Mouse (Mus musculus) hindbrain, embryonic 10.5 days (tissue): ENCODE data around the gene Sde2. TPM values are rescaled to one million over a fixed set of nuclear protein-coding genes. Genes with fewer than 3 reads are reported as not detected.
"Not testable (repeated sequence)": the region's sequence is repeated elsewhere in the genome, so short reads cannot be mapped to it uniquely, and the experiment has no call there.

Experiments used
- DNase-seq: peaks from one replicate; pipeline ENCODE4 v3.0.0-alpha.2; 2017; ENCODE audit warnings: low spot score
- H3K27ac ChIP-seq: fragments of 300-500 bp; sonication (generic); 2 replicates; pipeline ENCODE4 v1.5.1; 2016; ENCODE audit warnings: mild to moderate bottlenecking, moderate library complexity
- H3K27me3 ChIP-seq: fragments of 300-500 bp; sonication (generic); 2 replicates; pipeline ENCODE4 v1.6.1; 2016; ENCODE audit warnings: mild to moderate bottlenecking; ENCODE audit not compliant: poor library complexity, insufficient read depth, severe bottlenecking
- H3K36me3 ChIP-seq: fragments of 300-500 bp; sonication (generic); 2 replicates; pipeline ENCODE4 v1.6.1; 2016; ENCODE audit warnings: mild to moderate bottlenecking, moderate library complexity
- H3K4me1 ChIP-seq: fragments of 300-500 bp; sonication (generic); replicated peaks from 2 replicates; pipeline ENCODE4 v1.6.1; 2016; ENCODE audit warnings: mild to moderate bottlenecking
- H3K4me3 ChIP-seq: fragments of 300-500 bp; sonication (generic); 2 replicates; pipeline ENCODE4 v1.5.1; 2016; ENCODE audit warnings: mild to moderate bottlenecking, moderate library complexity
- H3K9me3 ChIP-seq: fragments of 300-500 bp; sonication (generic); 2 replicates; pipeline ENCODE4 v1.6.1; 2016; ENCODE audit warnings: mild to moderate bottlenecking, moderate library complexity
- WGBS: fragments of 180-500 bp; shearing (Covaris S2); methylation state at CpG from one replicate; pipeline ENCODE4 v1.1.7; 2016; 5-methylcytosine and 5-hydroxymethylcytosine counted together
- polyA plus RNA-seq: library from polyadenylated mRNA; unstranded; fragments of >200 nt; fragmentation: Nextera tagmentation; extraction: Ambion mirVana; gene quantifications from 2 replicates; pipeline ENCODE4 v1.2.1, GENCODE M21; 2016

Gene Sde2
- polyA plus RNA-seq, 1 experiment from 2014 or later: 33.8 TPM

GRCm38 (mm10) chr1:180875126-180875525 lies 24.2 kb downstream of the Sde2 start:
- H3K9me3 ChIP-seq: no peaks in the 10 kb centered on the region
- WGBS: 87% methylated on average over 9 of the region's 9 CpGs
- H3K27me3 ChIP-seq: no peaks in the 10 kb centered on the region
- no peak overlapping the region for H3K27ac ChIP-seq
- no peak overlapping the region for H3K4me3 ChIP-seq
- no peaks in the 10 kb centered on the region for H3K36me3 ChIP-seq
- no peak for DNase-seq
- H3K4me1 ChIP-seq: no peaks in the 10 kb centered on the region

DNA sequence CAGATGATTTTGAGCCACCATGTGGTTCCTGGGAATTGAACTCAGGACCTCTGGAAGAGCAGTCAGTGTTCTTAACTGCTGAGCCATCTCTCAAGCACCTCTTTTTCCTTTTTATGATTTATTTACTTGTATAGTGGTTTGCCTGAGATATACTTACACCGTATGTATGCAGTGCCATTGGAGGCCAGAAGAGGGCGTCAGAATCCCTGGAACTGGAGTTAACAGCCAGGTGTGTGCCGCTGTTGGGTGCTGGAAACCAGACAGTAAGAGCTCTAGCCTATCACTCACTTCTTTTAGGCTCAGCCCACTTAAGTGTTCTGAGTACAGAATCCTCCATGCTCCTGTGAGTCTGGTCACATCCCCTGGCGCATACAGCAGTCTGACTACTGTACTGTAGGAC lies 26.5 kb downstream of the Sde2 start:
- 74% methylated on average over 4 of the region's 4 CpGs for WGBS
- H3K27ac ChIP-seq: no peak overlapping the region
- H3K4me1 ChIP-seq: no peaks in the 10 kb centered on the region
- no peaks in the 10 kb centered on the region for H3K9me3 ChIP-seq
- H3K27me3 ChIP-seq: no peaks in the 10 kb centered on the region
- H3K36me3 ChIP-seq: no peaks in the 10 kb centered on the region
- no peak for DNase-seq
- no peak overlapping the region for H3K4me3 ChIP-seq

- Histone ChIP-seq H3K27me3 (no peaks in the 10 kb centered on the region), H3K9me3 (no peaks in the 10 kb centered on the region), H3K27ac (no peak overlapping the region), H3K4me1 (no peaks in the 10 kb centered on the region), H3K4me3 (no peak overlapping the region), H3K36me3 (no peaks in the 10 kb centered on the region)
- 82% methylated on average over 3 of the region's 3 CpGs for WGBS
- no peak for DNase-seq
These were observed 30.8 kb downstream of the Sde2 start for GRCm38 (mm10) chr1:180881768-180882167.

DNA sequence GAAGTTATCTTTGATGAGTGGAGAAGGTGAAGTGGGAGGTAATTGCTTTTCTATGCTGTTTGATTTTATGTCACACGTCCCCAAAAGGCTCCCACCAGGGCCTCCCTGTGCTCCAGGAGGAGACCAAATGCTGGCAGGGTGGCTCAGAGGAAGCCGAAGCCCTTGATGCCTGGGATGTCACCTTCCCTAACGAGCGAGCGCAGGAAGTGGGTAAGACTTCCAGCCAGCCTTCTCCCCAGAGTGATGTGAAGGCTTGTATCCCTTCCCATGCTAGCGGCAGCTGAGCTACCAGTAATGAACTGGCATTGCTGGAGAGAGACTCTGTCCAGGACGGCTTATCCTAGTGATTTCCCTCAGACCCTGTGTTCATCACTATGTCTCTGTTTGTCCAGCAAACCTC lies 32.8 kb downstream of the Sde2 start:
- H3K4me1 ChIP-seq: peaks cover 8% of the 10 kb centered on the region
- peaks cover 14% of the 10 kb centered on the region for H3K27me3 ChIP-seq
- H3K36me3 ChIP-seq: no peaks in the 10 kb centered on the region
- H3K27ac ChIP-seq: no peak overlapping the region
- no peak for DNase-seq
- no peak overlapping the region for H3K4me3 ChIP-seq
- whole genome bisulfite sequencing: 38% methylated on average over 7 of the region's 7 CpGs
- H3K9me3 ChIP-seq: no peaks in the 10 kb centered on the region

- WGBS: 83% methylated on average over 9 of the region's 9 CpGs
These were observed 33.6 kb downstream of the Sde2 start for GRCm38 (mm10) chr1:180884484-180884883.

DNA sequence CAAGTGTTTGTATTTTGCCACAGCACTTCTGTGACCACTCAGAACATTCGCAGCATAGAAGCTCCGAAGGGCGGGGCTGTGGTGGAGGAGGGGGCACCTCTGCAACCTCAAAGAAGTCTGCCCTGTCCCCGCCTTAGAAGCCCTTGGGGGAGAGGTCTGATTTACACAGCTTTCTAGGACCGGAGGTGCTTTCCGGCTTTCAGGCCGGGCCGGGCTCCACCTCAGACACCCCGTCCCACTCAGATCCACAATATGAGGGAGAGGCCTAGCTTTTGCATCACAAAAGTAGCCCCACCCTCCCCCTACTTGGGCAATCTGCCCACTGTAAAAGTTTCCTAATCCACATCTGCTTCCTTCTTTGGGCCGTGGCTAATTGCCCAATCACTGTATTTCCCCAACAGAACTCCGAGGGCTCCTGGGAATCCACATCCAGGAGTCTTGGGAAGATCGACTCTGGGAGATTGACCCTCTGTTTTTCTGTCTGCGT lies 37.7 kb downstream of the Sde2 start:
- peaks cover 22% of the 10 kb centered on the region for H3K4me1 ChIP-seq
- peak overlapping the region; percentile 24 for H3K27ac ChIP-seq
- H3K4me3 ChIP-seq: no peak overlapping the region
- 8% methylated on average over 13 of the region's 13 CpGs for WGBS
- no peaks in the 10 kb centered on the region for H3K9me3 ChIP-seq
- H3K27me3 ChIP-seq: peaks cover 43% of the 10 kb centered on the region
- no peaks in the 10 kb centered on the region for H3K36me3 ChIP-seq
- DNase-seq: no peak

More at GRCm38 (mm10) chr1:180884484-180884883, 33.6 kb downstream of the Sde2 start:
- H3K27ac ChIP-seq: no peak overlapping the region
- peaks cover 13% of the 10 kb centered on the region for H3K4me1 ChIP-seq
- no peak overlapping the region for H3K4me3 ChIP-seq
- H3K27me3 ChIP-seq: peaks cover 20% of the 10 kb centered on the region
- H3K36me3 ChIP-seq: no peaks in the 10 kb centered on the region
- H3K9me3 ChIP-seq: no peaks in the 10 kb centered on the region
- no peak for DNase-seq

DNA sequence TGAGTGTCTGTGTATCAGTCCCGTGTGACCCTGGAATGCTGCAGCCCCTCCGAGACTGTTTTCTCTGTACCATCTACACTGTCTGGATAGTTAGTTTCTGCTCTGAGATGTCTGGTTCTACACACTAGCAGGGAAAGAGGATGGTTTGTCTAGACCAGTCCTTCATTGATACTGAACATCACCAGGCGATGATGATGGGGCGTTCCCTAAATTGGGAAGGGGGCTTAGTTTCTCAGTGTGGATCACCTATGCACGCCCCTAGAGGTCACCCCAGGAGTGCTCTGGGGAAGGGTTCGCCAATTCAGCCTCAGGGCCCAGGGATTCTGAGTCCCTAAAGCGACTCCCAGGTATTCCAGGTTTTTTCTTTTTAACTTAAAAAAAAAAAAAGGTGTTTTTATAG lies 38.2 kb downstream of the Sde2 start:
- Histone ChIP-seq H3K9me3 (no peaks in the 10 kb centered on the region), H3K27ac (no peak overlapping the region), H3K4me3 (no peak overlapping the region), H3K4me1 (peaks cover 23% of the 10 kb centered on the region), H3K36me3 (no peaks in the 10 kb centered on the region), H3K27me3 (peaks cover 49% of the 10 kb centered on the region)
- no peak for DNase-seq
- 29% methylated on average over 7 of the region's 7 CpGs for WGBS

DNA sequence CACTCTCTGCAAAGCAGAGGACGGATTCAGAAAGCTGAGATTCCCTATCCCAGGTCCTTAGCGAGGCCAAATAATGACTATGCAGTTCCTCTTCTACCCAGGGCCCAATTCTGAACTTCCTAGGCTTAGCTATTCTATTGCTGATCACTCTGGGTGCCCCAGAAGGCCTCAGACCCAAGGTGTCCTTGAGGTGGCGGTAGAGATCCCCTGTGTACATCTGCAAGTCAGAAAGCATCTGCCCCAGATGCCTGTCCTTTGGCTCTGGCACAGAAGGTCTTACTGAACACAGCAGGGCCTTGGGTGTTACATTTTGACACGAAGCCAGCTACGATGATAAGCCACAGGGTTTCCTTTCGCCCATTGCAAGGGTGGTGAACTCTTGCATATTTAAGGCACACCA lies 38.9 kb downstream of the Sde2 start:
- no peak overlapping the region for H3K4me3 ChIP-seq
- H3K36me3 ChIP-seq: no peaks in the 10 kb centered on the region
- no peak for DNase-seq
- WGBS: 40% methylated on average over 6 of the region's 6 CpGs
- no peak overlapping the region for H3K27ac ChIP-seq
- peaks cover 56% of the 10 kb centered on the region for H3K27me3 ChIP-seq
- peaks cover 28% of the 10 kb centered on the region for H3K4me1 ChIP-seq
- H3K9me3 ChIP-seq: no peaks in the 10 kb centered on the region

DNA sequence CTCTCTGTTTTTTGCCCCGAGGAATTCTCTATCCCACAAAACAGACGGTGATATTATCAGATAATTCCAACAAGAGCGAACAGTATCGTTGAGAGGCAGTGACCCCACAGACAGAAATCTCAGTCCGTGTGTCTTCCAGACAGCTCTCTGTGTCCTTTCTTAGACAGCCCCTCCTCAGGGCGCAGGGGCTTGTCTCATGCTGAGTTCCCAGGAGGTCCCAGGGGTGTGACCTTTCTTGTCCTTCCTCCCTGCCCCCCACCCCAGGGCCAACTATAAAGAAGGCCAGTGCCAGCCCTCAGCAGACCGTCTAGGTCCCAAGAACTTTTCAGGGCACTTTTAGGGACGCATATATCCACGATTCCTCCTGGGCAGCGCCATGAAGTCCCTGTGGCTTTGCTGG lies 41.9 kb downstream of the Sde2 start, which contains the start of gene Lefty2:
Gene Lefty2 (plus strand): TSS at position 301 of the 400 bp plus-strand sequence.
- Histone ChIP-seq H3K4me3 (no peak within 1 kb of the TSS), H3K27me3 (peaks cover 66% of the 10 kb centered on the region), H3K36me3 (no peaks in the 10 kb centered on the region), H3K9me3 (no peaks in the 10 kb centered on the region), H3K4me1 (peaks cover 28% of the 10 kb centered on the region), H3K27ac (no peak within 1 kb of the TSS)
- 59% methylated on average over 10 of the region's 10 CpGs for WGBS
- DNase-seq: no peak

DNA sequence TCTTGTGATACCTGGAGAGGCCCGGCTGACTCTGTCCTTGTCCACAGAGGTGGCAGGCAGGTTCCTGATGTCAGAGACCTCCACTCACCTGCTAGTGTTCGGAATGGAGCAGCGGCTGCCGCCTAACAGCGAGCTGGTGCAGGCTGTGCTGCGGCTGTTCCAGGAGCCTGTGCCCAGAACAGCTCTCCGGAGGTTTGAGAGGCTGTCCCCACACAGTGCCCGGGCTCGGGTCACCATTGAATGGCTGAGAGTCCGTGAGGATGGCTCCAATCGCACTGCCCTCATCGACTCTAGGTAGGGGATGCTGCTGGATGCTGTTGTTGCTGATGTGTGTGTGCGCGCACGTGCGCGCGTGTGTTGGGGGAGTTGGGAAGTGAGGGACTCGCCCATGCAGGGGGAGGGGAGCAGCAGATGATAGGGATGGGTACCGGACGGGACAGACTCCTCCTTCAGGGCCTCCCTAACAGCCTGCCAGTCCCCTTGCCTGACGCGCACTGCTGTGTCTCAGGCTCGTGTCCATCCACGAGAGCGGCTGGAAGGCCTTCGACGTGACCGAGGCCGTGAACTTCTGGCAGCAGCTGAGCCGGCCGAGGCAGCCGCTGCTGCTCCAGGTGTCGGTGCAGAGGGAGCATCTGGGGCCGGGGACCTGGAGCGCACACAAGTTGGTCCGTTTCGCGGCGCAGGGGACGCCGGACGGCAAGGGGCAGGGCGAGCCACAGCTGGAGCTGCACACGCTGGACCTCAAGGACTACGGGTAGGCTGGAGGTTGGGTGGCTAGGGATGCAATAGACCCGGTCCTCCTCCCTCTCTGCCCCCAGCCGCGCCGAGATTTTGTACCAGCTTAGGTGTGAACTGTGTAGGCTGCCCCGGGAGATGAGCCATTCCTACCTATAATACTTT lies 43.4 kb downstream of the Sde2 start:
- not testable (repeated sequence) for DNase-seq, H3K27ac ChIP-seq, H3K36me3 ChIP-seq, H3K9me3 ChIP-seq
- Histone ChIP-seq H3K4me3 (peak overlapping the region; percentile 39), H3K4me1 (peaks cover 15% of the 10 kb centered on the region; the same call in 1 of the 2 replicates), H3K27me3 (peaks cover 54% of the 10 kb centered on the region)
- WGBS: 6% methylated on average over 49 of the region's 51 CpGs

- no peak overlapping the region for H3K27ac ChIP-seq
- H3K9me3 ChIP-seq: no peaks in the 10 kb centered on the region
- no peak for DNase-seq
- under 1% methylated on average over 4 of the region's 4 CpGs for WGBS
- H3K27me3 ChIP-seq: 0 out of 2 replicates have a peak, but pooled peaks cover 8% of the 10 kb centered on the region
- peaks cover 7% of the 10 kb centered on the region for H3K36me3 ChIP-seq
- peaks cover 27% of the 10 kb centered on the region for H3K4me1 ChIP-seq
- H3K4me3 ChIP-seq: no peak overlapping the region
These were observed 50.2 kb downstream of the Sde2 start for GRCm38 (mm10) chr1:180901107-180901506.

- 28% methylated on average over 5 of the region's 5 CpGs for WGBS
- Histone ChIP-seq H3K36me3 (peaks cover 25% of the 10 kb centered on the region), H3K27me3 (0 out of 2 replicates have a peak, but pooled peaks cover under 1% of the 10 kb centered on the region), H3K4me1 (peaks cover 30% of the 10 kb centered on the region), H3K9me3 (no peaks in the 10 kb centered on the region), H3K4me3 (no peak overlapping the region), H3K27ac (no peak overlapping the region)
- DNase-seq: no peak
These were observed 52.0 kb downstream of the Sde2 start for GRCm38 (mm10) chr1:180902915-180903314.

DNA sequence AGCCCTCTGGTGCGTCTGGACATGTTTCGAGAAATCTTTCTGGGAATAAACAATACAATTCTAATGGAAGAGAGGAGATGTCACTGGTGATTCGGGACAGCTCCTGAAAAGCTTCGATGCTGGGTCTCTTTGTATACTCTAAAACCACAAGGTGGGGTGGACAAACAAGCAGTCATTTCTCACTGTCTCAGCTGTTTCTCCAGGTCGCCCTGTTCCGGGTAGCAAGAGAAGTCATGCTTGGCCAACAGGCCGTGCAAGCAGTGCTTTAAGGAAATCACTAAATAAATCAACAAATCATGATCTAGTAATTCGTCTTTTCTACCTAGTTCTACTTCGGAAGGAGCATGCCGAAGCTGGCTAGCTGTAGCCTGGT lies 52.7 kb downstream of the Sde2 start:
- Histone ChIP-seq H3K27me3 (no peaks in the 10 kb centered on the region), H3K9me3 (no peaks in the 10 kb centered on the region), H3K27ac (peak overlapping the region; percentile 94), H3K4me3 (peak overlapping the region; percentile 94), H3K36me3 (peaks cover 32% of the 10 kb centered on the region), H3K4me1 (peaks cover 30% of the 10 kb centered on the region)
- WGBS: 42% methylated on average over 10 of the region's 10 CpGs
- DNase-seq: no peak
